8 mouse cellular contexts compared by ENCODE assay signal in genomic region chr16:8883674-8884241, GRCm38 (mm10). TPM values are rescaled to one million over a fixed set of nuclear protein-coding genes. Genes with fewer than 3 reads are reported as not detected.
A peak's percentile ranks its signal among the peaks of the same experiment; 100 is the strongest.
DNase-seq lines count a peak whose midpoint lies in the region; ATAC-seq and TF ChIP-seq lines count a peak whose summit lies in the region.

No protein-coding gene starts in this region.

- peak; percentile 82 for ATAC-seq in granulocyte monocyte progenitor cell, adult 5-6 weeks (replicated peaks; ENCODE audit: poor library complexity, severe bottlenecking)
- ATAC-seq in kidney, postnatal 0 days (replicated peaks; ENCODE audit: low FRiP score, low read depth): no peak
- ATAC-seq in liver, embryonic 12.5 days: no peak
- no peak for ATAC-seq in stomach, embryonic 15.5 days (ENCODE audit: insufficient read depth, low FRiP score, low read depth)

- DNase-seq in 416B (ENCODE audit: low read depth): peak; percentile 74
- DNase-seq in adrenal gland, postnatal 10 days: peak; percentile 94
- DNase-seq in embryo, embryonic 11.5 days (ENCODE audit: low read depth, low spot score): peak; percentile 72
- peak; percentile 70 for DNase-seq in kidney, postnatal 0 days (ENCODE audit: low spot score)
- DNase-seq in natural killer cell, adult 2 months (ENCODE audit: low spot score in 2 of 2): peak; percentile 46 to 47

- no peak overlapping the region for H3K4me2 ChIP-seq in kidney, postnatal 0 days (ENCODE audit: low read length)
- H3K4me2 ChIP-seq in liver, embryonic 12.5 days: peak overlapping the region; percentile 41
- peak overlapping the region; percentile 32; the same call in 1 of the 2 replicates for H3K4me2 ChIP-seq in stomach, embryonic 15.5 days

- 50% methylated on average over 11 of the region's 11 CpGs for WGBS in kidney, postnatal 0 days
- WGBS in liver, embryonic 12.5 days (ENCODE audit: insufficient replicate concordance): 35% methylated on average over 11 of the region's 11 CpGs
- whole genome bisulfite sequencing in stomach, embryonic 15.5 days: 45% methylated on average over 11 of the region's 11 CpGs

- no peak overlapping the region for H3K4me3 ChIP-seq in kidney, postnatal 0 days (replicated peaks; ENCODE audit: low read depth, low read length)
- H3K4me3 ChIP-seq in liver, embryonic 12.5 days: no peak overlapping the region
- H3K4me3 ChIP-seq in stomach, embryonic 15.5 days (replicated peaks): no peak overlapping the region

- no peak overlapping the region for H3K9ac ChIP-seq in kidney, postnatal 0 days (ENCODE audit: low read depth, low read length)
- H3K9ac ChIP-seq in liver, embryonic 12.5 days: no peak overlapping the region
- no peak overlapping the region for H3K9ac ChIP-seq in stomach, embryonic 15.5 days

- H3K27me3 ChIP-seq in kidney, postnatal 0 days (ENCODE audit: insufficient read depth, low read length): no peaks in the 10 kb centered on the region
- no peaks in the 10 kb centered on the region for H3K27me3 ChIP-seq in liver, embryonic 12.5 days (replicated peaks)
- no peaks in the 10 kb centered on the region for H3K27me3 ChIP-seq in stomach, embryonic 15.5 days (replicated peaks)

- TF ChIP-seq CTCF in kidney, postnatal 0 days (IDR thresholded peaks at IDR 0.05; ENCODE audit: low read depth): peak; percentile 92

- H3K27ac ChIP-seq in kidney, postnatal 0 days: no peak overlapping the region
- H3K27ac ChIP-seq in liver, embryonic 12.5 days: no peak overlapping the region
- no peak overlapping the region for H3K27ac ChIP-seq in stomach, embryonic 15.5 days

- no peaks in the 10 kb centered on the region for H3K36me3 ChIP-seq in kidney, postnatal 0 days (ENCODE audit: insufficient read depth, low read length)
- H3K36me3 ChIP-seq in liver, embryonic 12.5 days: no peaks in the 10 kb centered on the region
- no peaks in the 10 kb centered on the region for H3K36me3 ChIP-seq in stomach, embryonic 15.5 days

- no peaks in the 10 kb centered on the region for H3K4me1 ChIP-seq in kidney, postnatal 0 days (replicated peaks; ENCODE audit: insufficient read depth, low read length)
- no peaks in the 10 kb centered on the region for H3K4me1 ChIP-seq in liver, embryonic 12.5 days
- H3K4me1 ChIP-seq in stomach, embryonic 15.5 days: no peaks in the 10 kb centered on the region

- no peaks in the 10 kb centered on the region for H3K9me3 ChIP-seq in kidney, postnatal 0 days (replicated peaks; ENCODE audit: low read length)
- no peaks in the 10 kb centered on the region for H3K9me3 ChIP-seq in liver, embryonic 12.5 days (replicated peaks)
- no peaks in the 10 kb centered on the region for H3K9me3 ChIP-seq in stomach, embryonic 15.5 days

RNA-seq across cellular contexts. Expression of gene 1810013L24Rik, which starts 53.9 kb away (rescaled TPM):
- total RNA-seq in adrenal gland, postnatal 10 days (2021): 10 to 100 TPM; 60.5 to 66.0 TPM
- 39.6 and 41.3 TPM in 2 replicates for total RNA-seq in granulocyte monocyte progenitor cell, adult 5-6 weeks (2014; fragmentation: Nextera tagmentation)
- total RNA-seq in granulocyte monocyte progenitor cell, adult 5-6 weeks (2017): 37.1 and 53.9 TPM in 2 replicates
- 18.7 and 20.2 TPM in 2 replicates for polyA plus RNA-seq in kidney, postnatal 0 days (2015; fragmentation: Nextera tagmentation; extraction: Ambion mirVana)
- 23.2 and 23.9 TPM in 2 replicates for polyA plus RNA-seq in liver, embryonic 12.5 days (2016; fragmentation: Nextera tagmentation; extraction: Ambion mirVana)
- 20.3 and 20.8 TPM in 2 replicates for polyA plus RNA-seq in stomach, embryonic 15.5 days (2015; fragmentation: Nextera tagmentation; extraction: Ambion mirVana)
